Mouse (Mus musculus): Measurements from ENCODE around the gene Igdcc3. TPM values are rescaled to one million over a fixed set of nuclear protein-coding genes. Genes with fewer than 3 reads are reported as not detected.

Gene Igdcc3
- polyA plus RNA-seq, 2 experiments, result 1.1 to 1.2 TPM

DNA sequence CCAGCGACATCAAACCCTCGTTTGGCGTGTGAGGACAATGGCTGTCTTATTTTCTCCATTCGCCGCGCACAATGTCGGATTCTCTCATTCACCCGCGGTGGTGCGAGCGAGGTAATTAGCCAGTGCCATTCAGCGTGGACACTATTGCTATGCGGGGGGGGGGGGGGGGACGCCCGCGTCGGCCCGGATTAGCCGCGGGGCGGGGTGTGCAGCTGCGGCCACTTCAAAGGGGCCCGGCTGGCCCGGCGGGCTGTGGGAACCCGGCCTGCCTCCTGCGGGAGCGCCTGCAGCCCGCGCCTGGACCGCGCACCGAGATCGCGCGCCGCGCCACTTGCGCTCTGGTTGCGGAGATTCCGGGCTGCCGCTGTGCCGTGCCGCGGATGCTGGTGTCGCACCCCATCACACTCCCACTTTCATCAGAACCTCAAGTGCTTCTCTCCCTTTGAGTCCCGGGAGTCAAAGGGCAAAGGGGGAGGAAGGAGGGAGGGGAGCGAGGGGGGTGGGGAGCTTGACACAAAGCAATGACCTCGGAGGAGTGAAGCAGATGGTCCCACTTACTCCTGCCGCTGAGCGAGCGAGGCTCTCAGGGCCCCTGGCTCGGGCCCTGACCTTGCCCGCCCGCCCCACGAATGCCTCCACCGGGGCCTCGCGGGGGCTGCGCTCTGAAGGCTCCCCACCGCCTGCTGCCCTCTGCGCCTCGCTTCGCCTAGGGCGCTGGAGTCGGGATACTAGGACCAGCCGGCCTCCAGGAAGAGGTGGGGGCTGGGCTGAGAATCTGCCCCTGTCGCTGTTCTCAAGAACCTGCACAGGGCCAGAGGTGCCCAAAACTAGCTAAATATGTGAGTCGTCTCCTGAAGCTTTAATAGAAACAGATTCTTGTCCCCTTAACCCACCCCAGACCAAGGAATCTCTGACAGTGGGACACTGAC is 22.0 kb downstream of the Igdcc3 start:
- Histone ChIP-seq H3K4me3 (replicated peaks; ENCODE audit: low read length) (peak overlapping the region; percentile 39), H3K9me3 (ENCODE audit: control insufficient read depth, low read length) (no peaks in the 10 kb centered on the region), H3K27me3 (ENCODE audit: control insufficient read depth, insufficient read depth, low read length) (peaks cover 43% of the 10 kb centered on the region), H3K9ac (ENCODE audit: low read depth, low read length, severe bottlenecking) (peak overlapping the region; percentile 45; the same call in 1 of the 2 replicates), H3K4me2 (replicated peaks; ENCODE audit: low read depth, low read length, severe bottlenecking) (peak overlapping the region; percentile 66), H3K27ac (replicated peaks; ENCODE audit: low read depth, low read length) (no peak overlapping the region), H3K36me3 (ENCODE audit: control insufficient read depth, insufficient read depth, low read length) (no peaks in the 10 kb centered on the region), H3K4me1 (ENCODE audit: control insufficient read depth, insufficient read depth, low read length) (peaks cover 5% of the 10 kb centered on the region)
- no peak for ATAC-seq (ENCODE audit: low FRiP score, low read depth)
- under 1% methylated on average over 45 of the region's 69 CpGs for WGBS
- DNase-seq (ENCODE audit: low spot score), result no peak
- no peak for TF ChIP-seq POLR2A (IDR thresholded peaks at IDR 0.05; ENCODE audit: borderline replicate concordance, extremely low read depth, insufficient read depth, insufficient read length)

DNA sequence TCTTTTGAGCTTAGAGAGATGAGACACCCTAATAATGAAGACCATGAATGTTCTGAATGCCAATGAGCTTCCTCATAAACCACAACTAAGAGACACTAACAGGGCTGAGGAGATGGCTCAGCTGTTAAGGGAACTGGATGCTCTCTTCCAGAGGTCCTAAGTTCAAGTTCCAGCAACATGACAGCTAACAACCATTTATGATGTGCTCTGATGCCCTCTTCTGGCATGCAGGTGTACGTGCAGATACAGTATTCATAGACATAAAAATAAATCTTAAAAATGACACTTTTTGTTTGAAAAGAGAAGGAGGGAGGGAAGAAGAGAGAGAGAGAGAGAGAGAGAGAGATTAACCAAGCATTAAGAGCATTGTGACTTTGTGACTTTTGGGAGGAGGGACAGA is 23.9 kb downstream of the Igdcc3 start:
- Histone ChIP-seq H3K36me3 (ENCODE audit: control insufficient read depth, insufficient read depth, low read length) (no peaks in the 10 kb centered on the region), H3K4me3 (replicated peaks; ENCODE audit: low read length) (no peak overlapping the region), H3K9me3 (ENCODE audit: control insufficient read depth, low read length) (no peaks in the 10 kb centered on the region), H3K4me1 (ENCODE audit: control insufficient read depth, insufficient read depth, low read length) (peaks cover 15% of the 10 kb centered on the region), H3K9ac (ENCODE audit: low read depth, low read length, severe bottlenecking) (no peak overlapping the region), H3K4me2 (replicated peaks; ENCODE audit: low read depth, low read length, severe bottlenecking) (no peak overlapping the region), H3K27me3 (ENCODE audit: control insufficient read depth, insufficient read depth, low read length) (peaks cover 43% of the 10 kb centered on the region), H3K27ac (replicated peaks; ENCODE audit: low read depth, low read length) (no peak overlapping the region)
- ATAC-seq (ENCODE audit: low FRiP score, low read depth) (no peak), DNase-seq (ENCODE audit: low spot score) (no peak)
- 12% methylated on average over 1 of the region's 1 CpGs for WGBS
- TF ChIP-seq POLR2A (IDR thresholded peaks at IDR 0.05; ENCODE audit: borderline replicate concordance, extremely low read depth, insufficient read depth, insufficient read length), result no peak

DNA sequence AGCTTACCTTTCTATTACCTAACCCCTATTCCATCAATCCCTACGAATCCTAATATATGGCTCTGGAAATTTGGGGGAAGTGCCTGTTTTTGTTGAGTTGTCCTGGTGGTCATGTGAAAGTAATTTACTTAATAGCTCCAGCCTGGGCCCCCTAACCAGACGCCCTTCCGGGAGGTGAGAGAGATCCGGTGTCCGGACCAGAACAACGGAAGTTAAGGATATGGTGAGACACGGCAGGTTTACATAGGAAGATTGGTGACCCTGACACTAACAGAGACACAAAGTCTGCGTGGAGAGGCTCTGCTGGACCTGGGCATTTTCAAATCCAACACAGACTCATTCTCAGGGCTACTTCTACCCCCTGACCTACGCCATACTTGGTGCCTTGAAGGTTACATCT is 25.4 kb downstream of the Igdcc3 start:
- 24% methylated on average over 9 of the region's 9 CpGs for WGBS
- no peak overlapping the region for H3K27ac ChIP-seq (replicated peaks; ENCODE audit: low read depth, low read length)
- no peak overlapping the region for H3K4me3 ChIP-seq (replicated peaks; ENCODE audit: low read length)
- no peak overlapping the region for H3K9ac ChIP-seq (ENCODE audit: low read depth, low read length, severe bottlenecking)
- H3K27me3 ChIP-seq (ENCODE audit: control insufficient read depth, insufficient read depth, low read length), result peaks cover 42% of the 10 kb centered on the region
- ATAC-seq (ENCODE audit: low FRiP score, low read depth) (no peak), DNase-seq (ENCODE audit: low spot score) (no peak)
- H3K36me3 ChIP-seq (ENCODE audit: control insufficient read depth, insufficient read depth, low read length), result no peaks in the 10 kb centered on the region
- no peak for TF ChIP-seq POLR2A (IDR thresholded peaks at IDR 0.05; ENCODE audit: borderline replicate concordance, extremely low read depth, insufficient read depth, insufficient read length)
- H3K4me2 ChIP-seq (replicated peaks; ENCODE audit: low read depth, low read length, severe bottlenecking), result no peak overlapping the region
- H3K9me3 ChIP-seq (ENCODE audit: control insufficient read depth, low read length), result no peaks in the 10 kb centered on the region
- H3K4me1 ChIP-seq (ENCODE audit: control insufficient read depth, insufficient read depth, low read length), result peaks cover 15% of the 10 kb centered on the region

DNA sequence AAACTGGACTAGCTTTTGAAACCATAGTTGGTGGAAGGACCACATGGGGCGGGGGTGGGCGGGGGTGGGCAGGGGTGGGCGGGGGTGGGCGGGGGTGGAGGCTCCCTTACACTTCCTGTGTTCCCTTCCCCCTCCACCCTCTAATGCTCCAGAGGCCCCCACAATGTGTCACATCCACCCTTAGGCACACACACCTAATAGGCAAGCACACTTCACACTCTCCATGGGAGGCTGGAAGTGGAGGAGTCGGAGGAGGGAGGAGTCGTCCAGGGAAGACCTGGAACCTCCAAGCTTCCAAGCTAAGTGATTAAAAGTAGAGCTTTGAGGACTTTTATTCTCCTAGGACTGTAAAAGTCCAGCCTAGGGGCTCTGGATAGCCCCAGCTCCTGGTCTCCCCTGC is 27.5 kb downstream of the Igdcc3 start:
- Histone ChIP-seq H3K4me2 (replicated peaks; ENCODE audit: low read depth, low read length, severe bottlenecking) (no peak overlapping the region), H3K27ac (replicated peaks; ENCODE audit: low read depth, low read length) (no peak overlapping the region), H3K4me3 (replicated peaks; ENCODE audit: low read length) (no peak overlapping the region), H3K4me1 (ENCODE audit: control insufficient read depth, insufficient read depth, low read length) (peaks cover 10% of the 10 kb centered on the region), H3K27me3 (ENCODE audit: control insufficient read depth, insufficient read depth, low read length) (peaks cover 30% of the 10 kb centered on the region), H3K36me3 (ENCODE audit: control insufficient read depth, insufficient read depth, low read length) (no peaks in the 10 kb centered on the region), H3K9me3 (ENCODE audit: control insufficient read depth, low read length) (no peaks in the 10 kb centered on the region), H3K9ac (ENCODE audit: low read depth, low read length, severe bottlenecking) (no peak overlapping the region)
- TF ChIP-seq POLR2A (IDR thresholded peaks at IDR 0.05; ENCODE audit: borderline replicate concordance, extremely low read depth, insufficient read depth, insufficient read length), result no peak
- 20% methylated on average over 4 of the region's 6 CpGs for WGBS
- ATAC-seq (ENCODE audit: low FRiP score, low read depth), result no peak
- no peak for DNase-seq (ENCODE audit: low spot score)

DNA sequence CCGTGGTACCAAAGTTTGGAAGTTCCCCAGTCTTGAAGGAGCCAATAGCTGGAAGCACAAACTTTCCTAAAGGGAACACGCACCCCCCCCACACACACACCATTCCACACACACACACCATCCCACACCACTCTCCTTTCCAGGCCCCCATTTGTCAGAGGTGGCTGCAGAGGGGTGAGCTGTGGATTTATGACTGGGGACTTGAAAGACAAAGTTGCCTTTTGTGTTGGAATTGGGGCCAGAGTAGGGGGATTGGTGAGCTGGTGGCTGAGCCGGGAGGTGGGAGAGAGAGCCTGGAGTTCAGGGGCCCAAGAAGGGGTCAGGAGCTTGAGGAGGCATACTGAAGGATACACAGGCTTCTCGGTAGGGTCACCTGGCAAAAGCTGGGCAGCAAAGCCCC is 28.0 kb downstream of the Igdcc3 start:
- Histone ChIP-seq H3K36me3 (ENCODE audit: control insufficient read depth, insufficient read depth, low read length) (no peaks in the 10 kb centered on the region), H3K4me3 (replicated peaks; ENCODE audit: low read length) (no peak overlapping the region), H3K9me3 (ENCODE audit: control insufficient read depth, low read length) (no peaks in the 10 kb centered on the region), H3K27me3 (ENCODE audit: control insufficient read depth, insufficient read depth, low read length) (peaks cover 30% of the 10 kb centered on the region), H3K4me2 (replicated peaks; ENCODE audit: low read depth, low read length, severe bottlenecking) (no peak overlapping the region), H3K27ac (replicated peaks; ENCODE audit: low read depth, low read length) (no peak overlapping the region), H3K9ac (ENCODE audit: low read depth, low read length, severe bottlenecking) (no peak overlapping the region), H3K4me1 (ENCODE audit: control insufficient read depth, insufficient read depth, low read length) (peaks cover 10% of the 10 kb centered on the region)
- ATAC-seq (ENCODE audit: low FRiP score, low read depth) (no peak), DNase-seq (ENCODE audit: low spot score) (no peak)
- WGBS, result 12% methylated on average over 4 of the region's 4 CpGs
- no peak for TF ChIP-seq POLR2A (IDR thresholded peaks at IDR 0.05; ENCODE audit: borderline replicate concordance, extremely low read depth, insufficient read depth, insufficient read length)
